Mouse (Mus musculus) hindlimb bud, embryonic 11.5 days (tissue): ENCODE measurements around the gene Zfp46.

Experiments used
- DNase-seq: peaks from one replicate; pipeline ENCODE4 v3.0.0-alpha.2; 2012; ENCODE audit warnings: low read depth, low spot score; ENCODE audit errors: extremely low spot score

The Zfp46 gene

DNA sequence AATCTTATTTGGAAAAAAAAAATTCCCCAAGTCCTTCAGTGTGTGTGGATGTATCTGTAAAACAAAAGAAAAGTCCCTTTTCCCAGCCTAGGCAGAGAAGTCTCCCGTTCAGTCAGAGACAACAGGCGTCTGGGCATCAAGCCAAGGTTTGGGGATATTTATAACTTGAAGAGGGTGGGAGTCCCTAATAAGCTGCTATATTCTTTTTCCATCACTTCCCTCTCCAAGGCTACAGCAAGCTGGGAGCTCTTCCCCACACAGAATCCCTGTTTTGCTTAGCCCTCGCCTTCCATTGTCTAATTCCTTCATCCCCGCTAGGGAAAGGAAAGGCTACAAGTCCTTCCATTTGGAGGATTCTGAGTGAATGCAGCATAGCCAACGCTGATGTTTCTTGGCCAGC lies at the start of gene Zfp46:
Gene Zfp46 (plus strand): TSS at position 229 of the 400 bp plus-strand sequence.
- no peak for DNase-seq

DNA sequence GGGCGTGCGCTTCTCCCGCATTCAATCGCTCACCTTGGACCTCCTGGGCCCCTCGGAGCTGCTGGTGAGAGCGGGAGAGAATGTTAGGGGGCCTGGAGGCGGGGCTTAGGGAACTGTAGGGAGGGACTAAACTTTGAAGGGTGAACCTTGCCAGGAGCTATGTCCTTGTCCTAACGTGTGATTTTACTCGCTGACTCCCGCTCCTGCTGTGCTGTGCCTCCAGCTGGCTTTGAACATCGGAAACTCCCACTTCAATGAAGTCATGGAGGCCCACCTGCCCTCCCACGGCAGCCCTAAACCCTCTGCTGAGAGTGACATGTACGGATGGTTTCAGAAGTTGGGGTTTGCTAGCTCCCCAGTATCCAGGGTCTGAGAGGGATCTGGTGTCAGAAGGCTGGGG lies 45.8 kb upstream of the Zfp46 start:
- no peak for DNase-seq

DNA sequence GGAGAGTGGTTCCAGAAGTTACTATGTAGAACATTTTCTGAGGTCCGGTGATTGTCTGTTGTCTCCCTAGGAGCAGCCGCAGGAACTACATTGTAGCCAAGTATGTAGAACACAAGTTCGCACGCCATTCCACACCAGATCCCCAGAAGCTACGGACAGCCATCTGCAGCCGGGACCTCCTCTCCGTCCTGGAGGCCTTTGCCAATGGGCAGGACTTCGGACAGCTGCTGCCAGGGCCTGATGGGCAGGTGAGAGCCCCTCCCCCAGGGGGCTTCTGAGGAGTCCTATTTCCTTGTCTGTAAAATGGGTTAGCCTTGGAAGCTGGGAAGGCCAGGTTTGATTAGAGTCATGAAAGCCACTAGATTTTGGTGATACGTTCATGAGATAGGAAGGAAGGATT lies 45.4 kb upstream of the Zfp46 start:
- DNase-seq = no peak

DNA sequence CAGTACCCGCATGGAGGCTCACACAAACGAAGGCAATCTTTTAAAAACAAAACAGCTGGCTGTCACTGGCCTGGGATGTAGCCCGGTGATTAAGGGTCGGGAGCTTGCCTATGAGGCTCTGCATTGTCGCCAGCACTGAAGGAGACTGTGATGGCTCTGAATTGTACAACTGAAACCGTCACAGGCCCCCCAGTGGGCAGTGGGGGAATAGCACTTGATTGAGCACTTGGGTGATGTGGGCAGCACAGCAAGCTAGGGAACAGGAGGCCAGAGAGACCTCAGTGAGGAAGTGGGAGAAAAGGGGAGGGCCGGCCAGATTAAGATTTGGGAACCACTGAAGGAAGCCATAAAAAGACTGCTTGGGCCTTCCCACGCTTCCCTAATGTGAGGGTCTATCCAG lies 44.9 kb upstream of the Zfp46 start:
- no peak for DNase-seq

DNA sequence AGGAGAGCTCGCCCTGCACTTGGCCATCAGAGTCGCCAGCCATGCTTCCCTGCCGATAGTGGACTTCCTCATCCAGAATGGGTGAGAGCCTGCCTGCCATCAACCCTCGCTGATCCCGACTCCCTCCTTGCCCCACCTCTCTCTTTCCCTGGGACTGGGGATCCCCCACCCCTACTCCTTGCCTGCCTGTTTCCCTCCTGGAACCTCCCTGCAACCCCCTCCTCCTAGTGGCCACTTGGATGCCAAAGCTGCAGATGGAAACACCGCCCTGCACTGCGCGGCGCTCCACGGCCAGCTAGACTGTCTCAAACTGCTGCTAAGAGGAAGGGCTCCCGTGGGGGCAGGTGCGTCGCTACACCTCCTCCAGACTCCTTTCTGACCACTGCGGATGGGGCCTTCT lies 44.4 kb upstream of the Zfp46 start:
- no peak for DNase-seq

DNA sequence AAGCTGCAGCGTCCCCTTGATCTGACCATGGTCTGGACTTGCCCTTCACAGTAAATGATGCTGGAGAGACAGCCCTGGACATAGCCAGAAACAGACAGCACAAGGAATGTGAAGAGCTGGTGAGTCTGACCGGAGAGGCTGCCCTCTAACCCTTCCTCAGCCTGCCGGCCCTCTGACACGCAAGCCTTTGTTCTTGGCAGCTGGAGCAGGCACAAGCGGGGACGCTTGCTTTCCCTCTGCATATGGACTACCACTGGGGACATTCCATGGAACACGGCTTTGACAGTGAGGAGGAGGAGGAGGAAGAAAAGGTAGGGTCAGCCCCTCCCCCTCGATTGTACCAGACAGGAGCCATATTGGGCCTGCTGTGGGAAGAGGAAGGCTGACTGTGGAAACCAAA lies 43.5 kb upstream of the Zfp46 start:
- no peak for DNase-seq

DNA sequence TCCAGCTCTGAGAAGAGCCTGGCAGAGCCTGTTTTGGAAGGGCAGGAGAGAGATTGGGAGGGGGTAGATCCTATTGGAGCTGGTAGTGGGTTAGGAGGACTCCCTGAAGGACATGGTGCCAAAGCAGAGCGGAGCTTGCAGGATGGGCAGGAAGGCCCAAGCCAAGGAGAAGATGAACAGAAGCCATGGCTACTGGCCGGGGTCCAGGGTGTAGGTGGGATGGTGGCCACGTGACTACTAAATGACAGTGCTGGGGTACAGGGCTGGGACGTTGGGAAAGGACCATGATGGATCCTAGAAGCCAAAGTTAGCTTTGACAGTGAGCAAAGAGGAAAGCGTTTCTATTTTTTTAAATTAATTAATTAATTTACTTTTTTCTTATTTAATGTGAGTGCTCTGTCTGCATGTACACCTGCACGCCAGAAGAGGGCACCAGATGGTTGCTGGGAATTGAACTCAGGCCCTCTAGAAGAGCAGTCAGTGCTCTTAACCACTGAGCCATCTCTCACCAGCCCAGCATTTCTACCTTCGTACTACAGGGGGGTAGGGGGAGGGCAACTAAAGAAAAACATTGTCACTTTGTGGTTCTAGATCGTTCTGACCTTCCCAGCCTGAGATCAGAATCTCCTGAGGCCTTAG lies 42.3 kb upstream of the Zfp46 start:
- no peak for DNase-seq

DNA sequence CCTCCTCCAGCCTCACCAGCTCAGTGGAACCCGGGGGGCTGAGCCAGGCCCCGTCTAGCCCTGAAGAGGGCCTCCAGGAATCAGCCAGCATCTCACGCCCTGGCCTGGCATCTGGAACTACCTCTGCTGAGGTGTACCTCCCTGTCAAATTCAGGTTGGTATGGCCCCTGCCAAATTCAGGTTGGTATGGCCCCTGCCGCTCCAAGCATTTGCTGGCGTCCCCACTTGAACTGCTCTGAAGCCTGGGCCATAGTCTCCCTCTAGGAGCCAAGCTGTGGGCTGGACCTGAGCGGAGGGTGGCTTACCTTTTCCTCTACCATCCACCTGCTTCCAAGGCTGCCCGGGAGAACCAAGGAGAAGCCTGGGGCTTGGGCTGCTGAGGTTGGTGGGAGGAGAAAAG lies 41.8 kb upstream of the Zfp46 start:
- no peak for DNase-seq

DNA sequence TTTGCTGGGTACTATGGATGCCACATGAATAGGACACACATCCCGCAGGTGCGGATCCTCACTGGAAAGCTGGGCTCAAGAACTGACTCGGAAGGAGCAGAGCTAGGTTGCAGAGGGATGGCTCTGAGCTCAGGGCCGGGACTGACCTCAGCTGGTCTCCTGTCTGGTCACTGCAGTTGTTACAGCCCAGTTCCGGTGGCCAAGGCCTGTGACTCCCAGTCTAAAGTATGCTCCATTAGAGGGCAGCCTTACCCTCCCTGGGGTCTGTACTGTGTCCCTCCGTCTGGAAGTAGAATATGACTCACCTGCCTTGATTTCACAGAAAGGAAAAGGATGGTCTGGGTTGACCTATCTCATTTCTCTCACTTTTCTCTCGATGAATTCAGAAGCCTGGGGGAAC lies 40.3 kb upstream of the Zfp46 start:
- no peak for DNase-seq

DNA sequence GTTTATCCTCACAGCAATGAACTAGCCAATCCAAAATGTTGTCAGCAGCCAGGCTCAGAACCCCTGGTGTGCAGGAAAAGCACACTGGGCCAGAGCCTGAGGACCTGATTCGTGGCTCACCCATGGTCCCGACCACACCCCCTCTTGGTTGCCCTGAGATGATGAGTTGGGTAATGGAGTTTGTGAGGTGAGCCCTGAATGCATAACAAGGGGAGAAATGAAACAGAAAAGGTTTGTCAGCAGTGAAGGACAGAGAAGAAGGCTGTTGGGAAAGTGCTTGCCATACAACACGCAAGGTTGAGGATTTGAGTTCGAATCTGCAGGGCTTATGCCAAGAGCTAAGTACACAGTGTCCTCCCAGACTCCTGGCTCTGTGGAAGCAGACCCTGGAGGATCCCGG lies 38.8 kb upstream of the Zfp46 start:
- DNase-seq = no peak

DNA sequence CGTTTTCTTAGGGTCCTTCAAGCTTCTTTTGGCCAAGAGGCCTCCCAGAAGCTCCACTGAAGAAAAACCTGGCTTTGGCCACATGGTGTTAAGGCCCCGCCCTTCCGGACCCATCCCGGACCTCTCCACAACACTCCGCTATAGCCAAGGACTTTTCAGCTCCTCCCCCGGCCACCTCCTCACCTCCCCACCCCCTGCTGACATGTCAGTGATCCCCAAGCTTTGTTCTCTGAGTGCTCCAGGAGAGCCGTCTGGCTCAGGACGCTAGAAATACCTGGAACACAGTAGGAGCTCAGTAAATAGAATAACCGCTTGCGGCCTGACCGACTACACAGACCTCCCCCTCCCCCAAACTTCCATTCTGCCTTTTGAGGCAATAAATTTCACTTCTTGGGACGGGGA lies 37.9 kb upstream of the Zfp46 start:
- DNase-seq = no peak

DNA sequence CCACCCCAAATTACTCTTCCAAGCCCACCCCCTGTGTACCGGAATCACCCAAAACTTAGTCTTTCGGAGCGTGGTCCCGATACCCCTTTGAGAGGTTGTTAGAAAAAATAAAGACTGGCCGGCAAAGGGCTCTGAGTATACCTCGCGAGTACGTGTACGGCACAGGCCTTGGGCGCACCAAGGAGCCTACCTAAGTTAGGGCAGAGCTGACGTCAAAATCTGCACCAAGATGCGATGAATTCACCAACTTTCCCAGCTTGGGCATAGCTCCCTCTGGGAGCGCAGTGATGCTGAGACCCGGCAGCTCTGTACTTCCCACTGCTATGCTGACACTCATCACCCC lies 37.1 kb upstream of the Zfp46 start:
- DNase-seq = no peak

DNA sequence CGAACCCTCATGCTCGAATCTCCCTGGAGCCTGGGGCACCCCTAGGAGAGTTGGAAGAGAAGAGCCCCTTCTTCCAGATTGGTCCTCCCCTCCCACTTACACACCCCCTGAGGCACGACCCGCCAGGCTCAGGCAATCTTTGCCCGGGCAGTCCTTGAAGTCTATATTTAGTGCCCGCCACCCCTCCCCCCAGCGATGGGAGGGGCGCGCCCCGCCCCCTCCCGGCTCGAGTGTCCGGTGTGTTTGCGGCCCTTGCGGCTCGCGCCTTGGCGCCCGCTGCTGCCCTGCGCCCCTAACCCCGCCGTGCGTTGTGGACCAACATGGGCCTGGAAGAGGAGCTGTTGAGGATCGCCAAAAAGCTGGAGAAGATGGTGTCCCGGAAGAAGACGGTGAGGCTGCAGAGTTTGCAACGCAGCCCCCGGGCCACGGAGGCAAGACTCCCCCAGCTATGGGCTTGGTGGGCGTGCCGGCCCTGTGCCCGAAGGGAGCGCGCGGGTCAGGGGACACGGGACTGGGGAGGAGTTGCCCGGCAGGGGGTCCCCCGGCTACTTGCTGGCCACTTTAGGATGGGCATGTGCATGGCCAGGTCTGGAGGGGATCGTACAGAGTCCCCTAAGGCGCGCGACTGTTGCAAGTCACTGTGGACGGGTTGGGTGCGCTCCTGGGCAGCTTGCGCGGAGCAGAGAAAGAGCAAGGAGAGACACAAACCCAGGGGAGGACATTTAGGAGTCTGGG lies 36.6 kb upstream of the Zfp46 start, which contains the start of gene Tcea3:
Gene Tcea3 (plus strand): TSS at position 1 of the 735 bp plus-strand sequence.
- DNase-seq = no peak

DNA sequence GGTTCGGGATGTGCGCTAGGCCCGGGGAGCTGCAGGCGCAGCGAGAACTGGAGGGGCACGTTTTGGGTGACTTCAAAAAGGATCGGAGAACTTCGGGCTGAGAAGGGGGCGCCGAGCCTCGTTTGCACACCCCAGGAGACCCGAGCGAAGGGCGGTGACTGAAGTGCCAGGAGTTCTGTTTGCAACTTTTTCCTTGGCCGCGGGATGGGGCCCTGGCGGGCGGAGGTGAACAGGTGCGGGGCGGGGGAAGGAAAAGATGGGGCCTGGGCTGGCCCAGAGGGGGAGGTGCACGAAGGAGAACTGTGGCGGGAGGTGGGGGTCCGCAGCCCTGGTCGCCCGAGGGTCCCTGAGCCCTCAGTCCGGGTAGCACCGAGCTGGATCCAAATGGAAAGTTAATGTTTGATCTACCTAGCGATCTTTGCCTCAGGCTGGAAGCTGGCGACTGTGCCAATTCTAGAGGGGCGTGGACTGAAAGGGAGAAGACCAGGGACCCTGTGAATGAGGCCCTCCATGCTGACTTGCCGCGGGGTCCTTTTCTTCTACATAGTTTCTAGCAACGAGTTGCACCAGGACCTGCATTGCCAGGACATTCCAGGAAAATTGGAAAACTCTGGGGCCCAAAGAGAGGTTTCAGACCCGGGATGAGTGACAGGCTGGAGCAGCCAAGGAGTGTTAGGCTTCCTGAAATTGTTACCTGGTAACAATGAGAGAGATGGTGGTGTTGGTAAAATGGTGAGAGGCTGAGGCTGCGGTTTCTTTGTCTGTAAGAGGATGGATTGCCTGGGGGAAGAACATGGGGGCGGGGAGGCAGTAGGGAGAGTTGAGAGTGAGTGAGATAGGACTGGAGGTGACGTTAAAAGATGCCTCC lies 35.8 kb upstream of the Zfp46 start:
- no peak for DNase-seq

DNA sequence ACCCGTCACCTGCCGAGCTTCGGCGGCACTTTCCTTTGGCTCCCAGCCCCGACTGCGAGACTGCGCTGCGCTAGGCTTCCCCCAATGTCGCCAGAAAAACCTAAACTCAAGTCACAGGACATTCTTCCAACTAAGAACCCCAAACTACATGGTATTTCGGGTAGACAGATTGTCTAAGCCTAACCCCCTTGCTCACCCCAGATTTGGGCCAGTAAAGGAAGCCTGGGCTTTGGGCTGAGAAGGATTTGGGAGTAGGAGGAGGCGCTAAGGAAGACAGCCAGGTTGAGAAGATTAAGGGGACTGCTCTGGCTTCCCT lies 35.2 kb upstream of the Zfp46 start:
- DNase-seq = no peak

DNA sequence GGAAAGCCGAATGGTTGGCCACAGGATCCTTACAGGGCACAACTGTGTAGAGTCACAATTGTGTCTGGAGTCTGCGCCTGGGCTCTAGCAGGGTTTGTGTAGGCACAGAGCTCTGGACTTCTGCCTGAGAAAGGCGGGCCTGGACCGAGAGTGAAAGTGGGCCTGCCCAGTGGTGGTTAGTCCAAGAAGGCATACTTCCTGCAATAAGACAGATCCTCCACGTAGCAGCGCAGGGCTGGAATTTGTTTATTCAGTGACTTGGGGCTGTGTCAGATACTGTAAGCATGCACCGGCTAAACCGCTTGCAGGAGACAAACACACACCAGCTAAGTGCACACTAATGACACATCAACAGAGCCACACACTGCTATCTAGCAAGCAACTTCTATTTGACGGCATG lies 34.7 kb upstream of the Zfp46 start:
- no peak for DNase-seq

DNA sequence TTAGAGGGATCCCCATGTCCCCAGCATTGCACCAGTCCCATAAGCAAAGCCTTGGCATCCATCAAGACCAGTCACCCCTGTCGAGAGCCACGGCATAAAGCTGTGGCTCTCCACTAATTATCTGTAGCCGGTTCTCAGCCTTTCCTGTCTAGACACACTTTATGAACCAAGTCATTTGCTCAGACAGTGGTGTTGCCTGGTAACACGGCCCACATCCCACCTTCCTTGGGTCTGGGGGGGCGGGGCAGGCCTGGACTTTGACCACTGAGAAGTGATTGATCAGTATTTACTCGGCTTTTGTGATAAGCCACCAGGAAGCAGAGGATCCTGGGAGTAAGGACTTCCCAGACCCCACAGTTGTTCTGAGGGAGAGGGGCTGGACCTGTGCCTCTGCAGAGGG lies 28.6 kb upstream of the Zfp46 start:
- DNase-seq = no peak

DNA sequence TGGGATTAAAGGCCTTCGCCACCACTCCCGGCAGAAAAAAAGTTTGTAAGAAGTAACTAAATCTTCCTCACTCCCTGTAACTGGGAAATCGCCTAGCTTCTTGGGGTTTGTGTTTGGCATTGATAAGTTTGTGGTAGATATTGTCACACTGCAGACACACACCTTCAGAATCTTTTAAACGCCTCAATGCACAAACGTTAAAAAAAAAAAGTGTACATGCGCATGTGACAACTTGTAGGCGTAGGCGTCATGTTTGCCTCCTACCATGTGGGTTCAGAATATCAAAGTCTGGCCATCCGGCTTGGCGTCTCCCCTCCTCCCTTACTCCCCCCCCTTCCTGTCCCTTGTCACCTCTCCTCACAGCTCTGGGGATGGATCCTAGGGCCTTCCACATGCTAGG lies 27.8 kb upstream of the Zfp46 start:
- no peak for DNase-seq

DNA sequence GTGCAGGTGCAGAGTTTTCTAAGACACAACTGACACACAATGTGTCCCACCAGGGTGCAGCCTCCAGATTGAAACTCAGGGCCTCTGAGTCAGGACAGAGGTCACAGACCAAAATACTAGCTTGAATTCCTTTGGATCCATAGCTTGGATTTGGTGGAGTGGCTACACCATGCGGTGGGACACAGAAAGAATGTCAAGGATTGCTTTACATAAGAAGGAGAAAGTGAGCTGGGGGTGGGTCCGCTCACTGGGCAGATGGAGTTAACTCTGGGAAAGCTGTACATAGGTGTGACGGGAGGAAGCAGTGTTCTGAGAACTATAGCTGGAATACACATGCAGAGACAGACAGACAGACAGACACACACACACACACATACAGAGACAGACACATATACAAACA lies 24.6 kb upstream of the Zfp46 start:
- no peak for DNase-seq

DNA sequence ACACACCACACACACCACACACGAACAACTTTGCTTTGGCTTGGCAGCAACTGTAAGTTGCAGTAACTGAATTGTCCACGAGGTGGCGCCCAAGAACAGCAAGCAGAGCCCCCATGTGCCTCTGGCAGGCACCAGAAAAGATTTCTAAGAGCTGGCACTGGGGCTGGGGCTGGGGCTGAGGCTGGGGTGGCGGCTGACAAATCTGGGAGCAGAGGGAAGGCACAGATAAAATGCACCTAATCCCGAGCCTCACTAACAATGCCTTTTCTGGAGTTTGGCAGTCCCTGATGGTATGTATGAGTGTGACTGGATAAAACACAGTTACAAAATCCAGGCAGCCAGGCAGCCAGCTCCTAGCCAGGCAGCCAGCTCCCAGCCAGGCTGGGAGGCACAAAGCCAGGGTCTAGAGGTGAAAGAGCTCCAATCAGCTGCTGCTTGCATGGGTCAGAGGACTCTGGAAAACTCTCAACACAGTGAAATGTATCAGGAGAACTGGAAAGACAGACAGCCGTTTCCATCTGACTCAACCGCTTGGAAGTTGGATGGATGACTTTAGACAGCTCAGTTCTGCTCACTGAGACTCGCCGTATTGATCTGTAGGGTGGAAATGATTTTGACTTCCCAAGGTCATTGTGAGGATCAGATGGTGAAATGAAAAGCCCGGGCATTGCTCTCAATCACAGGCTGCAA lies 23.8 kb upstream of the Zfp46 start:
- DNase-seq = no peak

DNA sequence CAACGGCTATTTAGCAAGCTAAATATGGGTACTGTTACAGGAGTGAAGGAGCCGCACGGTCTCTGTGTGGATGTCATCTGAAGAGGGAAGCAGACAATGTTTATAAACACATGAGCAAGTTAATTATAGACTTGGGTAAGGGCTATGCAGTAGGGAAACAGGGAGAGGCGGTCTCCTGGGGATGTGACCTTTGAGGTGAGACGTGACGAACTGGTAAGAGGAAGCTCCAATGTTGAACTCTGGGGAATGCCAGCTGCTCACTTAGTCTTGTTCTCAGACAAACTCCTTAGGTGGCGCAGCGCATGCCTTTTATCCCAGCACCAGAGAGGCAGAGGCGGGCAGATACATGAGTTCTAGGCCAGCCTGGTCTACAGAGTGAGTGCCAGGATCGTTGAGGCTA lies 22.6 kb upstream of the Zfp46 start:
- DNase-seq = no peak

DNA sequence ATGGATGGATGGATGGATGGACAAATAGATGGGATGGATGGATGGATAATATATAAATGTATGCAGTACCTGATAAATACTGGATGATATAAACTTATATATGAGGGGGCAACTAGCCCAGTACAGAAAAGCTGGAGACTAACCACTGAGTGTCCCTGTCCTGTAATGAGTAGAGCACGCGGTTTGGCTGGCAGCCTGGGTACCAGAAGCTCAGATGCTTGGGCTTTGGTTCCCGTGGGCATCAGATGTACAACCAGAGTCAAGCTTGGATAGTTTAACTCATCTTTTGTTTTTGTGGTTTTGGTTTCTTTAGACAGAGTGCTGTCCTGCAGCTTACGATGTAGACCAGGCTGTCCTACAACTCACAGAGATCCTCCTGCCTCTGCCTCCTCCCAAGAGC lies 20.9 kb upstream of the Zfp46 start:
- no peak for DNase-seq
